Mouse (Mus musculus) neutrophil, adult 83 days (primary cell): Measurements from ENCODE around the gene Efcab12. TPM values are rescaled to one million over a fixed set of nuclear protein-coding genes. Genes with fewer than 3 reads are reported as not detected.

Experiments
- total RNA-seq, 2 experiments: library from RNA; stranded (reverse); gene quantifications; one replicate each; pipeline ENCODE4 v1.2.4; 2023

Gene Efcab12
- total RNA-seq, result under 1 TPM; 0.13 to 0.44 TPM

GRCm38 (mm10) chr6:115838161-115838597, at the start of gene Efcab12:
Gene Efcab12, minus strand, starts transcription at chr6:115838412.

GRCm38 (mm10) chr6:115853091-115853813, 15.0 kb upstream of the Efcab12 start, which contains the start of the genes Mbd4 and Ift122:
Gene Mbd4, minus strand, starts transcription at chr6:115853371.
Gene Ift122, plus strand, starts transcription at chr6:115853470.

GRCm38 (mm10) chr6:115808488-115809231, 29.6 kb downstream of the Efcab12 start, which contains the start of gene Rpl32:
Gene Rpl32, minus strand, starts transcription at chr6:115808747.

GRCm38 (mm10) chr6:115774501-115774921, 63.7 kb downstream of the Efcab12 start, which contains the start of gene Cand2:
Gene Cand2, plus strand, starts transcription at chr6:115774538.

DNA sequence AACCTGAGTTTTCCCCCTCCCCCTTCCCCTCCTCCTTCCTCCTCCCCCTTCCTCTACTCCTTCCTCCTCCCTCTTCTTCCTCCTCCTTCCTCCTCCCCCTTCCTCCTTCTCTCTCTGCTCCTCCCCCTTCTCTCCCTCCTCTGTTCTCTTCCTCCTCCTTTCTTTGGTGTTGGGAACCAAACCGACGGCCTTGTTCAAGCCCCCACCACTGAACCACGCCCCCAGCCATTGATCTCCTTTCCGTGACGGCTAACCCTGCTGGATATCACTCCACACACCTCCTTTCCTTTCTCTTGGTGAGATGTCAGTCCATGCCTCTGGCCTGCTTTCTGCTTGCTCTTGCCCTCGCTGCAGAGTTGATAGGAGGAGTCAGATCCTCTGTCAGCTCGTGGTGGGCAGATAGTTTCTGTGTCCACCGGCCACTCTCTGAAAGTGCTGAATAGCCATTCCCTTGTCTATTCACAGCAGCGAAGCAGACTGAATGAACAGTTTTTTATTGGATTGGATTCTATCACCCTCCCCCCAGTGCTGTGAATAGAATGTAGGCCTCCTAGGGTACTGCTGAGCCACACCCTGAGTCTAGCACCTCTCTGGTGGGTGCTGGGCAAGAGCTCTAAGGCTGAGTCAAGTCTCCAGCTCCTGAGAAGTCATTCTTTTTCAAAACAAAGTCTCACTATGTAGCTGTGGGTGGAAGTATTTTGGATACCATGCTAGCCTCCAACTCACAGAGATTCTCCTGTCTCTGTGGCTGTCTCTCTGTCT, 76.0 kb downstream of the Efcab12 start, which contains the start of gene Tmem40:
Gene Tmem40 (minus strand): TSS at position 416 of the 762 bp plus-strand sequence.

Other genes with a start within 250 kb of the Efcab12 start
- not detected for gene Mkrn2os, start 245.8 kb downstream of the Efcab12 start, total RNA-seq
- gene Mkrn2, start 236.5 kb downstream of the Efcab12 start, total RNA-seq, result 10 to 100 TPM; 15.6 to 16.1 TPM
- gene Raf1, start 161.8 kb downstream of the Efcab12 start, total RNA-seq, result 100 to 1,000 TPM; 198 to 251 TPM
- gene Tmem40, start 76.0 kb downstream of the Efcab12 start, total RNA-seq, result 10 to 100 TPM; 47.4 to 54.0 TPM
- gene Cand2, start 63.9 kb downstream of the Efcab12 start, total RNA-seq, result under 1 TPM; 0.35 to 0.64 TPM
- 1,000 to 10,000 TPM in 1 of 2 experiments, 100 to 1,000 TPM in 1; 966 to 1,110 TPM for gene Rpl32, start 29.7 kb downstream of the Efcab12 start, total RNA-seq
- 1 to 10 TPM; 8.2 to 8.7 TPM for gene Mbd4, start 15.0 kb upstream of the Efcab12 start, total RNA-seq
- 1 to 10 TPM; 1.5 to 2.0 TPM for gene Ift122, start 15.1 kb upstream of the Efcab12 start, total RNA-seq
- not detected for gene Rho, start 93.3 kb upstream of the Efcab12 start, total RNA-seq
- not detected for gene H1foo, start 106.5 kb upstream of the Efcab12 start, total RNA-seq
- 100 to 1,000 TPM; 119 to 135 TPM for gene Plxnd1, start 156.6 kb upstream of the Efcab12 start, total RNA-seq